Mouse (Mus musculus) forebrain, embryonic 14.5 days (tissue): ENCODE results near the gene Pdk1. TPM values are rescaled to one million over a fixed set of nuclear protein-coding genes. Genes with fewer than 3 reads are reported as not detected.

Experiments used
- ATAC-seq: fragments of 200-750 bp; cut with Nextera tagmentation; 2 replicates; pipeline ENCODE4 v1.8.0; 2017; ENCODE audit warnings: mild to moderate bottlenecking, moderate library complexity
- DNase-seq: peaks from one replicate; pipeline ENCODE4 v3.0.0-alpha.2; 2015; ENCODE audit warnings: low spot score
- H3K27ac ChIP-seq: fragments of 300-500 bp; sonication (generic); 2 replicates; pipeline ENCODE4 v1.5.1; 2014; ENCODE audit warnings: low read depth, mild to moderate bottlenecking, control low read depth, low read length, moderate library complexity
- H3K27me3 ChIP-seq: fragments of 300-500 bp; sonication (generic); replicated peaks from 2 replicates; pipeline ENCODE4 v1.6.1; 2014; ENCODE audit warnings: low read length, control low read depth, mixed read lengths; ENCODE audit not compliant: control insufficient read depth, insufficient read depth
- H3K36me3 ChIP-seq: fragments of 300-500 bp; sonication (generic); 2 replicates; pipeline ENCODE4 v1.6.1; 2014; ENCODE audit warnings: low read length, control low read depth; ENCODE audit not compliant: control insufficient read depth, insufficient read depth
- H3K4me1 ChIP-seq: fragments of 300-500 bp; sonication (generic); 2 replicates; pipeline ENCODE4 v1.6.1; 2014; ENCODE audit warnings: antibody characterized with exemption, low read length, control low read depth; ENCODE audit not compliant: control insufficient read depth, insufficient read depth
- H3K4me2 ChIP-seq: fragments of 300-500 bp; sonication (generic); 2 replicates; pipeline ENCODE4 v1.6.1; 2014; ENCODE audit warnings: mild to moderate bottlenecking, control low read depth, low read length
- H3K4me3 ChIP-seq: fragments of 300-500 bp; sonication (generic); 2 replicates; pipeline ENCODE4 v1.5.1; 2014; ENCODE audit warnings: low read depth, low read length, control low read depth
- H3K9ac ChIP-seq: fragments of 300-500 bp; sonication (generic); 2 replicates; pipeline ENCODE4 v1.6.1; 2014; ENCODE audit warnings: mild to moderate bottlenecking, low read length, control low read depth, moderate library complexity
- H3K9me3 ChIP-seq: fragments of 300-500 bp; sonication (generic); replicated peaks from 2 replicates; pipeline ENCODE4 v1.6.1; 2016; ENCODE audit warnings: low read length, control low read depth, mixed read lengths; ENCODE audit not compliant: control insufficient read depth
- WGBS: fragments of 180-500 bp; shearing (Covaris S2); extraction: QIAGEN DNeasy Blood & Tissue Kit; methylation state at CpG from one replicate; pipeline ENCODE4 v1.1.7; 2014; 5-methylcytosine and 5-hydroxymethylcytosine counted together
- polyA plus RNA-seq: library from polyadenylated mRNA; unstranded; fragments of >200 nt; fragmentation: Nextera tagmentation; extraction: Ambion mirVana; gene quantifications from 2 replicates; pipeline ENCODE4 v1.2.1, GENCODE M21; 2014

Gene Pdk1
- polyA plus RNA-seq, 1 experiment from 2014 or later = 20.2 TPM

- no peak for ATAC-seq
- 83% methylated on average over 3 of the region's 3 CpGs for WGBS
Observed at GRCm38 (mm10) chr2:71867019-71867418, 6.0 kb upstream of the Pdk1 start.

GRCm38 (mm10) chr2:71867480-71867879, 5.5 kb upstream of the Pdk1 start:
- Histone ChIP-seq H3K4me1 (no peaks in the 10 kb centered on the region), H3K4me3 (no peak overlapping the region), H3K27ac (no peak overlapping the region), H3K9ac (no peak overlapping the region), H3K9me3 (no peaks in the 10 kb centered on the region), H3K36me3 (no peaks in the 10 kb centered on the region), H3K27me3 (no peaks in the 10 kb centered on the region), H3K4me2 (no peak overlapping the region)
- ATAC-seq = no peak
- no peak for DNase-seq
- 7% methylated on average over 5 of the region's 5 CpGs for WGBS

More at GRCm38 (mm10) chr2:71867019-71867418, 6.0 kb upstream of the Pdk1 start:
- Histone ChIP-seq H3K4me2 (no peak overlapping the region), H3K27ac (no peak overlapping the region; the same call in 1 of the 2 replicates), H3K4me3 (no peak overlapping the region), H3K4me1 (no peaks in the 10 kb centered on the region), H3K9me3 (no peaks in the 10 kb centered on the region), H3K27me3 (no peaks in the 10 kb centered on the region), H3K9ac (no peak overlapping the region), H3K36me3 (no peaks in the 10 kb centered on the region)
- DNase-seq = no peak

DNA sequence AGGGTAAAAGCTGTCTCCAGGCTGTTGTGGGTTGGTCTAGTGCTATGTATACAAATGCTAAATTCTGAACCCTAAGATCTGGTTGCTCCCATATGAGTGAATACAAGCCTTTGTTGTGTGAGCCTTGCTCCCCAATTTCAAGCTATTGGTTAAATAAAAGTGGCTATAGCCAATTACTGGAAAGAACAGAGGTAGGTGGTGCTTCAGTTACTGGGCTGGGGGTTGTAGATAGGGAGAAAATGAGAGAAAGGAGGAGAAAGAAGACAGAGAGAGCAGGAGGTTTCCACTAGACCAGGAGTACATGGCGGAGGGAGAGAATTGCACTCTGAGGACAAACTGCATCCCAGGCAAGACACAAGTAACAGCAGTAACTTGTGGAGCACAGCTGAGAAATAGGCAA, 4.8 kb upstream of the Pdk1 start:
- no peak overlapping the region for H3K27ac ChIP-seq
- no peaks in the 10 kb centered on the region for H3K36me3 ChIP-seq
- no peaks in the 10 kb centered on the region for H3K27me3 ChIP-seq
- no peak overlapping the region for H3K4me2 ChIP-seq
- no peaks in the 10 kb centered on the region for H3K4me1 ChIP-seq
- DNase-seq = no peak
- no peaks in the 10 kb centered on the region for H3K9me3 ChIP-seq
- no peak overlapping the region for H3K4me3 ChIP-seq
- no peak for ATAC-seq
- H3K9ac ChIP-seq = no peak overlapping the region
- WGBS = 86% methylated on average over 1 of the region's 1 CpGs

DNA sequence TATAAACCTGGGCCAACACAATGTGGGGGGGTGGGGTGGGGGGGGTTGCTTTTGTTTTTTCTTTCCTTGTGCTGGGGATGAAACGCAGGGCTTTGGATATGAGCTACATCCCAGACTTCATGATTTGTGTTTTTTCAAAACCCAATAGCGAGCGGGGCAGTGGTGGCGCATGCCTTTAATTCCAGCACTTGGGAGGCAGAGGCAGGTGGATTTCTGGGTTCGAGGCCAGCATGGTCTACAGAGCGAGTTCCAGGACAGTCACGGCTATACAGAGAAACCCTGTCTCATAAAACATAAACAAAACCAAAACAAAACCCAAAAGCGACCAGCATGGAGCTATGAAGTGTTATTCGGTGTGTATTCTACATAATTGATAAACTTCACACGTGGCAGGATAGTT, 883 bp upstream of the Pdk1 start:
- H3K4me3 ChIP-seq = no peak overlapping the region
- H3K27me3 ChIP-seq = no peaks in the 10 kb centered on the region
- no peaks in the 10 kb centered on the region for H3K9me3 ChIP-seq
- no peaks in the 10 kb centered on the region for H3K36me3 ChIP-seq
- H3K4me1 ChIP-seq = 0 out of 2 replicates have a peak, but pooled peaks cover 2% of the 10 kb centered on the region
- peak overlapping the region; percentile 87 for H3K4me2 ChIP-seq
- no peak overlapping the region for H3K27ac ChIP-seq
- no peak overlapping the region for H3K9ac ChIP-seq
- WGBS = 84% methylated on average over 10 of the region's 10 CpGs
- DNase-seq (no peak), ATAC-seq (no peak)

DNA sequence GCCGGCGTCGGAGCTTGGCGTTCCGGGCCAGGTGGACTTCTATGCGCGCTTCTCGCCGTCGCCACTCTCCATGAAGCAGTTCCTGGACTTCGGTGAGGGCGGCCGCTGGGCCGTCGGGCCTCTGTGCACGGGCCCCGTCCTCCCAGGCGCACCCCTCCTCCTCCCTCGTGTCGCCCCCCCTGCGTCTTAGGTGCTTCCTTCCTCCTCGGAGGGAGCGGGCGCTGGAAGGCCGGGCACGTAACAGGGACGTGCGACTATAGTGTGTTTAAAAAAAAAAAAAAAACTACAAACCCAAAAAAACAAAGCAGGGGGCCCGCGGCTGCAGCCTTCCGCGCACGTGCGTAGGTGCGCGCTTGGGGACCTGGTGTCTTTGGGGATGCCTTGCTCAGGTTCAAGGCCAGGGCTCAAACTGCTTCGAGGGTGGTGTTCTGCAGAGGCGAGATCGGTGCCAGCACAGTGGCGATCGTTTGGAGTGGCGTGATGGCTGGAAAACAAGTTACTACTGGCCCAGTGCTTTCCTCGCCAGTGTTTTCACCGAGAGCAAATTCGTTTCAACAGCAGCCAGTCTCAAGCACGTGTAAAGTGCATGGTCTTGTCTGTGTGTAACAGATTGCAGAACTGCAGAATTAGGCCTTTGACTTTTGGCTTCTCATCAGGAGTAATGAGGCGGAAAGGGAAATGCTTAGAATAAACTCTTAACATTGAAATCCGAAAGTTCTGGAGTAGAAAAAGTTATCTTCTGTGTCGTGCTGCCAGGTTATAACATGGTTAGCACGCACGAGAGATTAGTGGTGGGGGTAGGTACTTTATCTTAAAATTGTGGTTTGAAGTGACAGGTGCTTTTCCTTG, 674 bp downstream of the Pdk1 start:
- WGBS = 3% methylated on average over 51 of the region's 51 CpGs
- 0 out of 2 replicates have a peak, but pooled peaks cover 2% of the 10 kb centered on the region for H3K4me1 ChIP-seq
- peak overlapping the region; percentile 77 for H3K9ac ChIP-seq
- ATAC-seq (peak; percentile 72), DNase-seq (peak; percentile 39)
- no peaks in the 10 kb centered on the region for H3K36me3 ChIP-seq
- peak overlapping the region; percentile 69 for H3K4me3 ChIP-seq
- H3K9me3 ChIP-seq = no peaks in the 10 kb centered on the region
- H3K27ac ChIP-seq = peak overlapping the region; percentile 74
- peak overlapping the region; percentile 87 for H3K4me2 ChIP-seq
- H3K27me3 ChIP-seq = no peaks in the 10 kb centered on the region

DNA sequence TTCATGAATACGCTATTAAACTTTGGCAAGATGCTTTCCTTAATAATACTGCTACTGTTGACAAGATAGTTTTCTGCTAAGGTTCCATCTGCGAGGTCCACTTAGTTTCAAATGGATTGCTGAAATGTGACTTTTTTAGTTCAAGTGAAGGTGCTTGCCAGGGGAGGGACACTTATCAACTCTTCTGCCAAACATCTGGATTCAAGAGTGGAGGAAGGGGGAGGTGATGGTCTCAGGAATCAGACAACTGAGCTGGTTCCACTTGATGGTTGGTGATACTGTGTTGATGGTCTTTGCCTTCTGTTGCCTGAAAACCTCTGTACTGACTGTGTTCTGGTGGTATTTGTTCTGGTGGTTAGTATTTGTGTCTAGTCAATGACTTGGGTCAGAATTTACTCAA, 1.4 kb downstream of the Pdk1 start:
- Histone ChIP-seq H3K27me3 (no peaks in the 10 kb centered on the region), H3K4me1 (0 out of 2 replicates have a peak, but pooled peaks cover 2% of the 10 kb centered on the region), H3K4me3 (no peak overlapping the region), H3K9me3 (no peaks in the 10 kb centered on the region), H3K36me3 (no peaks in the 10 kb centered on the region), H3K27ac (no peak overlapping the region), H3K9ac (no peak overlapping the region), H3K4me2 (peak overlapping the region; percentile 87)
- no peak for ATAC-seq
- WGBS = 83% methylated on average over 2 of the region's 2 CpGs
- DNase-seq = no peak

DNA sequence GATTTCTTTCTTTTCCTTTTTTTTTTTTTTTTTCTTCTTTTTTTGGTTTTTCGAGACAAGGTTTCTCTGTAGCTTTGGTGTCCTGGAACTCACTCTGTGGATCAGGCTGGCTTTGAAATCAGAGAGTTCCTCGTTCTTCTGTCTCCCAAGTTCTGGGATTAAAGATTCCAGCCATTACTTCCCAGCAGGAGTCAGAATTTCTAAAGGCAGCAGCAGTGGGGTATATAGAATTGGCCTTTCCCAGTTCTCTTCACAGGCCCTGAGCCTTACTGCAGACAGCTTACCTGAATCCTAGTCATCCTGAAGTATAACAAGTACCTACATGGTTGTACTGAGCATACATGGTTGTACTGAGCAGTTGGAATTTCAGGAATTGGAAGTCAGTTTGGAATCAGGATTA, 1.8 kb downstream of the Pdk1 start:
- Histone ChIP-seq H3K9ac (no peak overlapping the region), H3K36me3 (no peaks in the 10 kb centered on the region), H3K27ac (no peak overlapping the region), H3K9me3 (no peaks in the 10 kb centered on the region), H3K4me2 (no peak overlapping the region), H3K4me3 (no peak overlapping the region), H3K27me3 (no peaks in the 10 kb centered on the region), H3K4me1 (0 out of 2 replicates have a peak, but pooled peaks cover 2% of the 10 kb centered on the region)
- ATAC-seq (no peak), DNase-seq (no peak)
- WGBS = 13% methylated on average over 2 of the region's 2 CpGs

- Histone ChIP-seq H3K27me3 (no peaks in the 10 kb centered on the region), H3K9me3 (no peaks in the 10 kb centered on the region), H3K4me1 (0 out of 2 replicates have a peak, but pooled peaks cover 2% of the 10 kb centered on the region), H3K36me3 (no peaks in the 10 kb centered on the region), H3K4me2 (no peak overlapping the region), H3K4me3 (no peak overlapping the region), H3K9ac (no peak overlapping the region), H3K27ac (no peak overlapping the region)
- DNase-seq = no peak
- no peak for ATAC-seq
- WGBS = 92% methylated on average over 4 of the region's 4 CpGs
Observed at GRCm38 (mm10) chr2:71877865-71878264, 4.8 kb downstream of the Pdk1 start.

DNA sequence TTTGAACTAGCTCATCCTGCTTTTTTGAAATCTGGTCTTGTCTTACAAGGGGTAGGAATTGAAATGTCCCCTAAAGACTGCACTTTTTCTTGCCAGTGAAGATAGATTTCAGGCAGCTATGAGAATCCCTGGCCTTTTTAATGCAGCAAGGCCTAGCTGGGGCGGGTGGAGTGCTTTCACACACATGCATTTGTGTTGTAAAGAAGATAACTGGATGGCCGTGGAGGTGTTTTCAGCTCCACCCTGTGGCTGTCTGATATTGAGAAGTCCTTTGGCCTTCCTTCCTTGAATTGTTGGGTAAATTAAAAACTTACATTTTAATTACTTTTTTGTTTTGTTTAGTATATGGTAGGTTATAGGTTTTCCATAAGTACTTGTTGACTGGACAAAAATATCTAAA, 5.4 kb downstream of the Pdk1 start:
- Histone ChIP-seq H3K4me3 (no peak overlapping the region), H3K9me3 (no peaks in the 10 kb centered on the region), H3K36me3 (no peaks in the 10 kb centered on the region), H3K27ac (no peak overlapping the region), H3K27me3 (no peaks in the 10 kb centered on the region), H3K4me1 (0 out of 2 replicates have a peak, but pooled peaks cover 2% of the 10 kb centered on the region), H3K9ac (no peak overlapping the region), H3K4me2 (no peak overlapping the region)
- 80% methylated on average over 2 of the region's 2 CpGs for WGBS
- no peak for DNase-seq
- ATAC-seq = no peak
